Mouse (Mus musculus) embryonic facial prominence, embryonic 12.5 days (tissue): ENCODE measurements around the gene Gon7. TPM values are rescaled to one million over a fixed set of nuclear protein-coding genes. Genes with fewer than 3 reads are reported as not detected.
A peak's percentile ranks its signal among the peaks of the same experiment; 100 is the strongest.

Experiments used
- ATAC-seq: fragments of 200-750 bp; cut with Nextera tagmentation; 2 replicates; pipeline ENCODE4 v1.8.0; 2017; ENCODE audit not compliant: insufficient number of reproducible peaks, insufficient read depth, low FRiP score, low TSS enrichment
- H3K27ac ChIP-seq: fragments of 300-500 bp; sonication (generic); 2 replicates; pipeline ENCODE4 v1.5.1; 2016; ENCODE audit warnings: mild to moderate bottlenecking
- H3K27me3 ChIP-seq: fragments of 300-500 bp; sonication (generic); 2 replicates; pipeline ENCODE4 v1.6.1; 2016; ENCODE audit warnings: mild to moderate bottlenecking, moderate library complexity
- H3K36me3 ChIP-seq: fragments of 300-500 bp; sonication (generic); 2 replicates; pipeline ENCODE4 v1.6.1; 2016; ENCODE audit warnings: mild to moderate bottlenecking
- H3K4me1 ChIP-seq: fragments of 300-500 bp; sonication (generic); 2 replicates; pipeline ENCODE4 v1.6.1; 2016
- H3K4me2 ChIP-seq: fragments of 300-500 bp; sonication (generic); replicated peaks from 2 replicates; pipeline ENCODE4 v1.6.1; 2016; ENCODE audit warnings: mild to moderate bottlenecking, moderate library complexity
- H3K4me3 ChIP-seq: fragments of 300-500 bp; sonication (generic); 2 replicates; pipeline ENCODE4 v1.5.1; 2016; ENCODE audit warnings: mild to moderate bottlenecking
- H3K9ac ChIP-seq: fragments of 300-500 bp; sonication (generic); 2 replicates; pipeline ENCODE4 v1.6.1; 2016; ENCODE audit warnings: mild to moderate bottlenecking, moderate library complexity
- H3K9me3 ChIP-seq: fragments of 300-500 bp; sonication (generic); 2 replicates; pipeline ENCODE4 v1.6.1; 2016; ENCODE audit warnings: mild to moderate bottlenecking, moderate library complexity
- WGBS: fragments of 180-500 bp; shearing (Covaris S2); methylation state at CpG from one replicate; pipeline ENCODE4 v1.1.7; 2016; 5-methylcytosine and 5-hydroxymethylcytosine counted together
- polyA plus RNA-seq: library from polyadenylated mRNA; unstranded; fragments of >200 nt; fragmentation: Nextera tagmentation; extraction: Ambion mirVana; gene quantifications from 2 replicates; pipeline ENCODE4 v1.2.1, GENCODE M21; 2016

Gene Gon7
- polyA plus RNA-seq, 1 experiment from 2014 or later, result 35.3 TPM

GRCm38 (mm10) chr12:102763696-102764095, 6.1 kb upstream of the Gon7 start:
- ATAC-seq, result no peak
- no peak overlapping the region for H3K4me3 ChIP-seq
- no peak overlapping the region for H3K4me2 ChIP-seq
- no peaks in the 10 kb centered on the region for H3K9me3 ChIP-seq
- H3K9ac ChIP-seq, result no peak overlapping the region
- H3K27me3 ChIP-seq, result no peaks in the 10 kb centered on the region
- H3K36me3 ChIP-seq, result peaks cover 43% of the 10 kb centered on the region
- peaks cover 9% of the 10 kb centered on the region for H3K4me1 ChIP-seq
- no peak overlapping the region for H3K27ac ChIP-seq

- peaks cover 12% of the 10 kb centered on the region for H3K4me1 ChIP-seq
- H3K27me3 ChIP-seq, result no peaks in the 10 kb centered on the region
- no peak overlapping the region for H3K4me2 ChIP-seq
- no peak overlapping the region for H3K4me3 ChIP-seq
- no peak overlapping the region for H3K9ac ChIP-seq
- no peak for ATAC-seq
- H3K9me3 ChIP-seq, result no peaks in the 10 kb centered on the region
- peaks cover 25% of the 10 kb centered on the region for H3K36me3 ChIP-seq
- no peak overlapping the region for H3K27ac ChIP-seq
- WGBS, result 86% methylated on average over 3 of the region's 3 CpGs
These were observed 4.1 kb upstream of the Gon7 start for GRCm38 (mm10) chr12:102761668-102762067.

GRCm38 (mm10) chr12:102758936-102759335, 1.3 kb upstream of the Gon7 start:
- H3K9me3 ChIP-seq, result no peaks in the 10 kb centered on the region
- peak overlapping the region; percentile 70 for H3K9ac ChIP-seq
- no peaks in the 10 kb centered on the region for H3K27me3 ChIP-seq
- peak overlapping the region; percentile 83 for H3K4me2 ChIP-seq
- peaks cover 17% of the 10 kb centered on the region for H3K4me1 ChIP-seq
- ATAC-seq, result no peak
- peak overlapping the region; percentile 64 for H3K4me3 ChIP-seq
- peaks cover 12% of the 10 kb centered on the region for H3K36me3 ChIP-seq
- 5% methylated on average over 5 of the region's 5 CpGs for WGBS
- no peak overlapping the region for H3K27ac ChIP-seq

- peak within 1 kb of the TSS; percentile 64 for H3K4me3 ChIP-seq
- H3K9me3 ChIP-seq, result no peaks in the 10 kb centered on the region
- H3K27ac ChIP-seq, result peak within 1 kb of the TSS; percentile 91
- H3K9ac ChIP-seq, result peak within 1 kb of the TSS; percentile 70
- H3K4me1 ChIP-seq, result peaks cover 17% of the 10 kb centered on the region
- H3K36me3 ChIP-seq, result peaks cover 15% of the 10 kb centered on the region
- peak within 1 kb of the TSS; percentile 83 for H3K4me2 ChIP-seq
- H3K27me3 ChIP-seq, result no peaks in the 10 kb centered on the region
- ATAC-seq, result no peak
- WGBS, result under 1% methylated on average over 10 of the region's 10 CpGs
These were observed 777 bp upstream of the Gon7 start, which contains the start of gene Gm20604 for GRCm38 (mm10) chr12:102758403-102758756. TSS of gene Gm20604 (minus strand) at chr12:102758672.

- ATAC-seq, result no peak; the same call in 1 of the 2 replicates
- Histone ChIP-seq H3K9ac (peak overlapping the region; percentile 70), H3K36me3 (peaks cover 10% of the 10 kb centered on the region; the same call in 1 of the 2 replicates), H3K27ac (peak overlapping the region; percentile 91), H3K4me1 (peaks cover 17% of the 10 kb centered on the region), H3K27me3 (no peaks in the 10 kb centered on the region), H3K4me3 (peak overlapping the region; percentile 64), H3K9me3 (no peaks in the 10 kb centered on the region), H3K4me2 (peak overlapping the region; percentile 83)
- WGBS, result 2% methylated on average over 45 of the region's 46 CpGs
These were observed 431 bp downstream of the Gon7 start for GRCm38 (mm10) chr12:102757055-102757688.

GRCm38 (mm10) chr12:102756304-102756703, 1.3 kb downstream of the Gon7 start:
- WGBS, result 90% methylated on average over 7 of the region's 7 CpGs

GRCm38 (mm10) chr12:102748256-102748655, 9.3 kb downstream of the Gon7 start:
- Histone ChIP-seq H3K27me3 (no peaks in the 10 kb centered on the region), H3K9ac (no peak overlapping the region), H3K4me2 (no peak overlapping the region), H3K4me3 (no peak overlapping the region), H3K9me3 (no peaks in the 10 kb centered on the region), H3K27ac (no peak overlapping the region), H3K4me1 (peaks cover 10% of the 10 kb centered on the region), H3K36me3 (peaks cover 4% of the 10 kb centered on the region; the same call in 1 of the 2 replicates)
- WGBS, result 81% methylated on average over 3 of the region's 3 CpGs
- ATAC-seq, result no peak

More at GRCm38 (mm10) chr12:102756304-102756703, 1.3 kb downstream of the Gon7 start:
- Histone ChIP-seq H3K27ac (no peak overlapping the region), H3K4me2 (peak overlapping the region; percentile 83), H3K36me3 (peaks cover 10% of the 10 kb centered on the region; the same call in 1 of the 2 replicates), H3K9ac (no peak overlapping the region), H3K27me3 (no peaks in the 10 kb centered on the region), H3K9me3 (no peaks in the 10 kb centered on the region), H3K4me1 (peaks cover 17% of the 10 kb centered on the region), H3K4me3 (peak overlapping the region; percentile 64)
- no peak for ATAC-seq

GRCm38 (mm10) chr12:102744839-102745238, 12.8 kb downstream of the Gon7 start:
- Histone ChIP-seq H3K9me3 (no peaks in the 10 kb centered on the region), H3K4me1 (peaks cover 17% of the 10 kb centered on the region), H3K9ac (no peak overlapping the region), H3K4me2 (peak overlapping the region; percentile 66; the same call in 1 of the 2 replicates), H3K4me3 (no peak overlapping the region), H3K27ac (no peak overlapping the region), H3K36me3 (peaks cover 6% of the 10 kb centered on the region; the same call in 1 of the 2 replicates), H3K27me3 (no peaks in the 10 kb centered on the region)
- no peak for ATAC-seq
- 55% methylated on average over 6 of the region's 6 CpGs for WGBS

- H3K9me3 ChIP-seq, result no peaks in the 10 kb centered on the region
- peak within 1 kb of the TSS; percentile 66 for H3K4me2 ChIP-seq
- peak within 1 kb of the TSS; percentile 88 for H3K9ac ChIP-seq
- peak within 1 kb of the TSS; percentile 87 for H3K27ac ChIP-seq
- ATAC-seq, result peak; percentile 94
- H3K4me1 ChIP-seq, result peaks cover 17% of the 10 kb centered on the region
- under 1% methylated on average over 61 of the region's 63 CpGs for WGBS
- peaks cover 6% of the 10 kb centered on the region; the same call in 1 of the 2 replicates for H3K36me3 ChIP-seq
- H3K27me3 ChIP-seq, result no peaks in the 10 kb centered on the region
- peak within 1 kb of the TSS; percentile 90 for H3K4me3 ChIP-seq
These were observed 13.7 kb downstream of the Gon7 start, which contains the start of the genes Moap1 and Tmem251 for GRCm38 (mm10) chr12:102743589-102744574. TSS of gene Moap1 (minus strand) at chr12:102743661. TSS of gene Tmem251 (plus strand) at chr12:102743762.

- peak overlapping the region; percentile 88 for H3K9ac ChIP-seq
- peak; percentile 5; the same call in 1 of the 2 replicates for ATAC-seq
- peak overlapping the region; percentile 87 for H3K27ac ChIP-seq
- under 1% methylated on average over 33 of the region's 33 CpGs for WGBS
- peak overlapping the region; percentile 66 for H3K4me2 ChIP-seq
- H3K36me3 ChIP-seq, result peaks cover 3% of the 10 kb centered on the region; the same call in 1 of the 2 replicates
- no peaks in the 10 kb centered on the region for H3K9me3 ChIP-seq
- no peaks in the 10 kb centered on the region for H3K27me3 ChIP-seq
- H3K4me1 ChIP-seq, result peaks cover 17% of the 10 kb centered on the region
- H3K4me3 ChIP-seq, result peak overlapping the region; percentile 90
These were observed 14.5 kb downstream of the Gon7 start for GRCm38 (mm10) chr12:102743036-102743588.

- 0 out of 2 replicates have a peak, but pooled peaks cover 2% of the 10 kb centered on the region for H3K36me3 ChIP-seq
These were observed 15.5 kb downstream of the Gon7 start for GRCm38 (mm10) chr12:102742056-102742455.

More at GRCm38 (mm10) chr12:102742056-102742455, 15.5 kb downstream of the Gon7 start:
- H3K27me3 ChIP-seq, result no peaks in the 10 kb centered on the region
- H3K4me2 ChIP-seq, result no peak overlapping the region
- 88% methylated on average over 7 of the region's 7 CpGs for WGBS
- H3K9me3 ChIP-seq, result no peaks in the 10 kb centered on the region
- H3K4me3 ChIP-seq, result no peak overlapping the region
- no peak for ATAC-seq
- H3K27ac ChIP-seq, result no peak overlapping the region
- 0 out of 2 replicates have a peak overlapping the region, but pooled peaks have one; percentile 88 for H3K9ac ChIP-seq
- peaks cover 17% of the 10 kb centered on the region for H3K4me1 ChIP-seq
